Mouse (Mus musculus) ES-E14 (cell line): ENCODE results near the gene Pnmal1.

Experiments used
- CHD2 ChIP-seq: IDR thresholded peaks from 2 replicates; pipeline ENCODE4 v1.6.1; 2014; ENCODE audit warnings: mild to moderate bottlenecking, low read depth, low read length, inconsistent platforms
- HCFC1 ChIP-seq: IDR thresholded peaks from 2 replicates; pipeline ENCODE4 v1.6.1; 2012; ENCODE audit warnings: low read length, inconsistent platforms, borderline replicate concordance; ENCODE audit not compliant: insufficient read depth
- MAFK ChIP-seq: IDR thresholded peaks from 2 replicates; pipeline ENCODE4 v1.6.1; 2014; ENCODE audit warnings: mild to moderate bottlenecking, low read depth, low read length, inconsistent platforms; ENCODE audit not compliant: insufficient read depth
- ZC3H11A ChIP-seq: IDR thresholded peaks from 2 replicates; pipeline ENCODE4 v1.6.1; 2012; ENCODE audit warnings: low read depth, mild to moderate bottlenecking, inconsistent platforms, low read length, borderline replicate concordance
- ZNF384 ChIP-seq: IDR thresholded peaks from 2 replicates; pipeline ENCODE4 v1.6.1; 2012; ENCODE audit warnings: low read depth, low read length, inconsistent platforms

DNA sequence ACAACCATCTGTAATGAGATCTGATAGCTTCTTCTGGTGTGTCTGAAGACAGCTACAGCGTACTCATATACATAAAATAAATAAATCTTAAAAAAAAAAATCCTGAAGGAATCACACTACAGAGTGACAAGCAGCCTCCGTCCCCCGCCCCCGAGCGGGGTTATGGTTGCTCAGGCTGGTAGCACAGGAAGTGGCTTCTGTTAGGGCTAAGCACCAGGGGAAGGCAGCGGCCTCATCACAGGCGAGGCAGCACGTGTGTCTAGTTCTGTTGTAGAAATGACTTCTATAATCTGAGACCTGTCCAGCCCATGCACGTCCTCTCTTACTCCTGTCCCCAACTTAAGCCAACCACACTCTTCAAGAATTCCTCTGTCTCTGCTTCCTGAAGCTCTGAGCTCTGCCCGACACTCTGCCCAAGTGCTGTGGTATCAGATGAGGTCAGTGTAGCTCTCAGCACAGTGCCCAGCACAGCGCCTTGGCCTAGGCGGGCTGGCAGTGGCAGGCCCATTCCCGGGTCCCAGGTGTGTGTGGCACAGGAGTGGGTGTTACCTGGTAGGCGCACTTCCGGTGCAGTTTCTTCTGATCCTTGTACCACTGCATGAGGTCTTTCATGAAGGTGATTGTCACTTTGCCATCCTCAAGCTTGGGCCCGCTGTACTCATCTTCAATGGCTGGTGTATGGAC is 50.0 kb downstream of the Pnmal1 start:
- TF ChIP-seq ZC3H11A (no peak), HCFC1 (no peak), CHD2 (no peak), MAFK (no peak), ZNF384 (no peak)
